Mouse (Mus musculus) neural tube, embryonic 15.5 days (tissue): ENCODE data around the gene Cdkal1. TPM values are rescaled to one million over a fixed set of nuclear protein-coding genes. Genes with fewer than 3 reads are reported as not detected.

Experiments used
- ATAC-seq: fragments of 200-750 bp; cut with Nextera tagmentation; 2 replicates; pipeline ENCODE4 v1.8.0; 2017; ENCODE audit warnings: mild to moderate bottlenecking, moderate TSS enrichment, moderate library complexity; ENCODE audit not compliant: low FRiP score
- H3K27ac ChIP-seq: fragments of 300-500 bp; sonication (generic); replicated peaks from 2 replicates; pipeline ENCODE4 v1.5.1; 2015; ENCODE audit warnings: mild to moderate bottlenecking, inconsistent platforms
- H3K27me3 ChIP-seq: fragments of 300-500 bp; sonication (generic); replicated peaks from 2 replicates; pipeline ENCODE4 v1.6.1; 2015; ENCODE audit warnings: inconsistent platforms
- H3K36me3 ChIP-seq: fragments of 300-500 bp; sonication (generic); 2 replicates; pipeline ENCODE4 v1.6.1; 2015; ENCODE audit warnings: inconsistent platforms
- H3K4me1 ChIP-seq: fragments of 300-500 bp; sonication (generic); 2 replicates; pipeline ENCODE4 v1.6.1; 2015; ENCODE audit warnings: inconsistent platforms
- H3K4me2 ChIP-seq: fragments of 300-500 bp; sonication (generic); 2 replicates; pipeline ENCODE4 v1.6.1; 2015; ENCODE audit warnings: inconsistent platforms, mild to moderate bottlenecking, moderate library complexity
- H3K4me3 ChIP-seq: fragments of 300-500 bp; sonication (generic); replicated peaks from 2 replicates; pipeline ENCODE4 v1.5.1; 2015; ENCODE audit warnings: mild to moderate bottlenecking, inconsistent platforms
- H3K9ac ChIP-seq: fragments of 300-500 bp; sonication (generic); replicated peaks from 2 replicates; pipeline ENCODE4 v1.6.1; 2015; ENCODE audit warnings: mild to moderate bottlenecking, inconsistent platforms
- H3K9me3 ChIP-seq: fragments of 300-500 bp; sonication (generic); replicated peaks from 2 replicates; pipeline ENCODE4 v1.6.1; 2016; ENCODE audit warnings: inconsistent platforms
- WGBS: fragments of 180-500 bp; shearing (Covaris S2); methylation state at CpG from one replicate; pipeline ENCODE4 v1.1.7; 2015; ENCODE audit warnings: mixed read lengths; 5-methylcytosine and 5-hydroxymethylcytosine counted together
- polyA plus RNA-seq: library from polyadenylated mRNA; unstranded; fragments of >200 nt; fragmentation: Nextera tagmentation; extraction: Ambion mirVana; gene quantifications from 2 replicates; pipeline ENCODE4 v1.2.1, GENCODE M21; 2015

Gene Cdkal1
- polyA plus RNA-seq, 1 experiment from 2014 or later, result 20.4 TPM

- 60% methylated on average over 4 of the region's 4 CpGs for WGBS
- no peak for ATAC-seq
- no peak overlapping the region for H3K4me2 ChIP-seq
- H3K4me3 ChIP-seq, result no peak overlapping the region
- no peaks in the 10 kb centered on the region for H3K27me3 ChIP-seq
- H3K9me3 ChIP-seq, result no peaks in the 10 kb centered on the region
- H3K9ac ChIP-seq, result no peak overlapping the region
- no peaks in the 10 kb centered on the region for H3K4me1 ChIP-seq
- no peaks in the 10 kb centered on the region for H3K36me3 ChIP-seq
- no peak overlapping the region for H3K27ac ChIP-seq
Observed at GRCm38 (mm10) chr13:29185545-29185944, 669.9 kb downstream of the Cdkal1 start.

- no peak overlapping the region for H3K4me2 ChIP-seq
- H3K27ac ChIP-seq, result no peak overlapping the region
- H3K9ac ChIP-seq, result no peak overlapping the region
- no peak overlapping the region for H3K4me3 ChIP-seq
- WGBS, result 88% methylated on average over 2 of the region's 2 CpGs
- no peaks in the 10 kb centered on the region for H3K4me1 ChIP-seq
- H3K27me3 ChIP-seq, result no peaks in the 10 kb centered on the region
- no peak for ATAC-seq
- H3K36me3 ChIP-seq, result no peaks in the 10 kb centered on the region
- H3K9me3 ChIP-seq, result no peaks in the 10 kb centered on the region
Observed at GRCm38 (mm10) chr13:29184545-29184944, 670.9 kb downstream of the Cdkal1 start.

- Histone ChIP-seq H3K9ac (no peak overlapping the region), H3K4me3 (no peak overlapping the region), H3K9me3 (no peaks in the 10 kb centered on the region), H3K27ac (no peak overlapping the region), H3K4me2 (no peak overlapping the region), H3K27me3 (no peaks in the 10 kb centered on the region), H3K36me3 (no peaks in the 10 kb centered on the region), H3K4me1 (no peaks in the 10 kb centered on the region)
- 94% methylated on average over 4 of the region's 4 CpGs for WGBS
- ATAC-seq, result no peak
Observed at GRCm38 (mm10) chr13:29179861-29180260, 675.6 kb downstream of the Cdkal1 start.

- Histone ChIP-seq H3K36me3 (no peaks in the 10 kb centered on the region), H3K4me1 (no peaks in the 10 kb centered on the region), H3K4me3 (no peak overlapping the region), H3K27ac (no peak overlapping the region), H3K27me3 (no peaks in the 10 kb centered on the region), H3K9ac (no peak overlapping the region), H3K9me3 (no peaks in the 10 kb centered on the region), H3K4me2 (no peak overlapping the region)
- 92% methylated on average over 4 of the region's 4 CpGs for WGBS
- no peak for ATAC-seq
Observed at GRCm38 (mm10) chr13:29179260-29179659, 676.2 kb downstream of the Cdkal1 start.

GRCm38 (mm10) chr13:29177889-29178486 lies 677.5 kb downstream of the Cdkal1 start:
- H3K36me3 ChIP-seq, result no peaks in the 10 kb centered on the region
- H3K27ac ChIP-seq, result no peak overlapping the region
- no peaks in the 10 kb centered on the region for H3K27me3 ChIP-seq
- ATAC-seq, result no peak
- no peaks in the 10 kb centered on the region for H3K4me1 ChIP-seq
- no peaks in the 10 kb centered on the region for H3K9me3 ChIP-seq
- WGBS, result 25% methylated on average over 5 of the region's 5 CpGs
- H3K4me2 ChIP-seq, result no peak overlapping the region
- H3K9ac ChIP-seq, result no peak overlapping the region
- H3K4me3 ChIP-seq, result no peak overlapping the region

GRCm38 (mm10) chr13:29169356-29169755 lies 686.1 kb downstream of the Cdkal1 start:
- 41% methylated on average over 1 of the region's 1 CpGs for WGBS
- Histone ChIP-seq H3K4me3 (no peak overlapping the region), H3K27ac (no peak overlapping the region), H3K9ac (no peak overlapping the region), H3K36me3 (no peaks in the 10 kb centered on the region), H3K4me2 (no peak overlapping the region), H3K27me3 (no peaks in the 10 kb centered on the region), H3K9me3 (no peaks in the 10 kb centered on the region), H3K4me1 (no peaks in the 10 kb centered on the region)
- ATAC-seq, result no peak

- no peak overlapping the region for H3K4me3 ChIP-seq
- no peak overlapping the region for H3K27ac ChIP-seq
- no peaks in the 10 kb centered on the region for H3K36me3 ChIP-seq
- H3K9me3 ChIP-seq, result no peaks in the 10 kb centered on the region
- no peak overlapping the region for H3K4me2 ChIP-seq
- H3K4me1 ChIP-seq, result no peaks in the 10 kb centered on the region
- 65% methylated on average over 15 of the region's 15 CpGs for WGBS
- no peaks in the 10 kb centered on the region for H3K27me3 ChIP-seq
- no peak for ATAC-seq
- no peak overlapping the region for H3K9ac ChIP-seq
Observed at GRCm38 (mm10) chr13:29164845-29165524, 690.5 kb downstream of the Cdkal1 start.

GRCm38 (mm10) chr13:29162867-29163514 lies 692.5 kb downstream of the Cdkal1 start:
- Histone ChIP-seq H3K4me1 (no peaks in the 10 kb centered on the region), H3K27me3 (no peaks in the 10 kb centered on the region), H3K9me3 (no peaks in the 10 kb centered on the region), H3K36me3 (no peaks in the 10 kb centered on the region), H3K4me2 (no peak overlapping the region), H3K27ac (no peak overlapping the region), H3K4me3 (no peak overlapping the region), H3K9ac (no peak overlapping the region)
- 96% methylated on average over 2 of the region's 2 CpGs for WGBS
- no peak for ATAC-seq

- WGBS, result 57% methylated on average over 3 of the region's 3 CpGs
- Histone ChIP-seq H3K4me1 (no peaks in the 10 kb centered on the region), H3K9ac (no peak overlapping the region), H3K9me3 (no peaks in the 10 kb centered on the region), H3K4me2 (no peak overlapping the region), H3K36me3 (no peaks in the 10 kb centered on the region), H3K27me3 (no peaks in the 10 kb centered on the region), H3K4me3 (no peak overlapping the region), H3K27ac (no peak overlapping the region)
- ATAC-seq, result no peak
Observed at GRCm38 (mm10) chr13:29162444-29162843, 693.0 kb downstream of the Cdkal1 start.

- no peak overlapping the region for H3K4me2 ChIP-seq
- no peaks in the 10 kb centered on the region for H3K4me1 ChIP-seq
- 84% methylated on average over 3 of the region's 3 CpGs for WGBS
- ATAC-seq, result no peak
- no peak overlapping the region for H3K4me3 ChIP-seq
- H3K27me3 ChIP-seq, result no peaks in the 10 kb centered on the region
- H3K36me3 ChIP-seq, result no peaks in the 10 kb centered on the region
- H3K9ac ChIP-seq, result no peak overlapping the region
- H3K27ac ChIP-seq, result no peak overlapping the region
- H3K9me3 ChIP-seq, result no peaks in the 10 kb centered on the region
Observed at GRCm38 (mm10) chr13:29161436-29161835, 694.0 kb downstream of the Cdkal1 start.

GRCm38 (mm10) chr13:29156703-29157102 lies 698.8 kb downstream of the Cdkal1 start:
- Histone ChIP-seq H3K27ac (no peak overlapping the region), H3K4me1 (no peaks in the 10 kb centered on the region), H3K9ac (no peak overlapping the region), H3K4me2 (no peak overlapping the region), H3K36me3 (no peaks in the 10 kb centered on the region), H3K9me3 (no peaks in the 10 kb centered on the region), H3K4me3 (no peak overlapping the region), H3K27me3 (no peaks in the 10 kb centered on the region)
- 31% methylated on average over 4 of the region's 4 CpGs for WGBS
- ATAC-seq, result no peak

GRCm38 (mm10) chr13:29155297-29155696 lies 700.2 kb downstream of the Cdkal1 start:
- Histone ChIP-seq H3K9ac (no peak overlapping the region), H3K9me3 (no peaks in the 10 kb centered on the region), H3K36me3 (no peaks in the 10 kb centered on the region), H3K4me1 (no peaks in the 10 kb centered on the region), H3K27ac (no peak overlapping the region), H3K27me3 (no peaks in the 10 kb centered on the region), H3K4me2 (no peak overlapping the region), H3K4me3 (no peak overlapping the region)
- WGBS, result 84% methylated on average over 3 of the region's 3 CpGs
- no peak for ATAC-seq
